Mouse (Mus musculus) left cerebral cortex, postnatal 10 days (tissue): ENCODE data around the gene Tctn1. TPM values are rescaled to one million over a fixed set of nuclear protein-coding genes. Genes with fewer than 3 reads are reported as not detected.

ENCODE experiments used
- DNase-seq, 2 experiments: peaks; one replicate each; pipeline ENCODE4 v3.0.0; 2021 to 2022; ENCODE audit warnings: low spot score in 2 of 2, mixed read lengths in 1 of 2; ENCODE audit errors: extremely low spot score in 1 of 2
- intact Hi-C: fragments of 180-260 bp; cut with DNase I; formaldehyde crosslinking; loops from one replicate; pipeline ENCODE4 v1.15.1; 2025
- total RNA-seq, 2 experiments: library from RNA; stranded (reverse); gene quantifications; 2 replicates each; pipeline ENCODE4 v1.2.3; 2021

Gene Tctn1
- total RNA-seq, 2 experiments from 2014 or later: 13.1 to 15.6 TPM

- DNase-seq: no peak
- intact Hi-C loops: no loop called here
These were observed 24.0 kb upstream of the Tctn1 start for GRCm38 (mm10) chr5:122288147-122288811.

GRCm38 (mm10) chr5:122287026-122287425 is 22.8 kb upstream of the Tctn1 start:
- DNase-seq: no peak
- intact Hi-C loops: no loop called here

GRCm38 (mm10) chr5:122286191-122286590 is 21.9 kb upstream of the Tctn1 start:
- intact Hi-C loops: no loop called here
- DNase-seq: no peak

GRCm38 (mm10) chr5:122285767-122286150 is 21.5 kb upstream of the Tctn1 start:
- no peak for DNase-seq
- intact Hi-C loops: no loop called here

- intact Hi-C loops: no loop called here
- DNase-seq: peak in 1 of 2 experiments; percentile 71
These were observed 20.9 kb upstream of the Tctn1 start for GRCm38 (mm10) chr5:122285029-122285766.

- peak; percentile 87 to 94 for DNase-seq
- intact Hi-C loops: no loop called here
These were observed 20.1 kb upstream of the Tctn1 start, which contains the start of gene Pptc7 for GRCm38 (mm10) chr5:122284183-122285028. TSS of gene Pptc7 (plus strand) at chr5:122284365.

- DNase-seq: no peak
- intact Hi-C loops: no loop called here
These were observed 19.5 kb upstream of the Tctn1 start for GRCm38 (mm10) chr5:122283828-122284182.

- intact Hi-C loops: no loop called here
- DNase-seq: peak in 1 of 2 experiments; percentile 41
These were observed 16.7 kb upstream of the Tctn1 start for GRCm38 (mm10) chr5:122280827-122281462.

- intact Hi-C loops: no loop called here
- no peak for DNase-seq
These were observed 16.2 kb upstream of the Tctn1 start for GRCm38 (mm10) chr5:122280422-122280826.

- intact Hi-C loops: no loop called here
- DNase-seq: no peak
These were observed 15.7 kb upstream of the Tctn1 start for GRCm38 (mm10) chr5:122279799-122280421.

GRCm38 (mm10) chr5:122278946-122279345 is 14.7 kb upstream of the Tctn1 start:
- intact Hi-C loops: no loop called here
- DNase-seq: no peak

GRCm38 (mm10) chr5:122274785-122275184 is 10.5 kb upstream of the Tctn1 start:
- DNase-seq: peak in 1 of 2 experiments; percentile 40
- intact Hi-C loops: no loop called here

- intact Hi-C loops: no loop called here
These were observed 8.6 kb upstream of the Tctn1 start for GRCm38 (mm10) chr5:122272821-122273220.

GRCm38 (mm10) chr5:122268858-122269604 is 4.8 kb upstream of the Tctn1 start:
- intact Hi-C loops: loop anchor here (1.0 kb wide), 1 partner anchor 75 kb away; no protein-coding TSS in a partner anchor

More at GRCm38 (mm10) chr5:122272821-122273220, 8.6 kb upstream of the Tctn1 start:
- no peak for DNase-seq

GRCm38 (mm10) chr5:122267899-122268298 is 3.6 kb upstream of the Tctn1 start:
- DNase-seq: peak; percentile 58 to 69
- intact Hi-C loops: loop anchor here (1.0 kb wide), 1 partner anchor 76 kb away; no protein-coding TSS in a partner anchor

More at GRCm38 (mm10) chr5:122268858-122269604, 4.8 kb upstream of the Tctn1 start:
- no peak for DNase-seq

GRCm38 (mm10) chr5:122267136-122267535 is 2.9 kb upstream of the Tctn1 start:
- intact Hi-C loops: no loop called here
- DNase-seq: no peak

GRCm38 (mm10) chr5:122265942-122266341 is 1.7 kb upstream of the Tctn1 start:
- DNase-seq: no peak
- intact Hi-C loops: no loop called here

GRCm38 (mm10) chr5:122265187-122265586 is 927 bp upstream of the Tctn1 start:
- intact Hi-C loops: no loop called here

More at GRCm38 (mm10) chr5:122265187-122265586, 927 bp upstream of the Tctn1 start:
- DNase-seq: no peak
